Mouse (Mus musculus): ENCODE data around the gene Thpo.

- TF ChIP-seq CTCF (IDR thresholded peaks at IDR 0.05; ENCODE audit: extremely low read depth, insufficient read depth, insufficient read length, insufficient replicate concordance), result no peak
- no peak for TF ChIP-seq POLR2A (IDR thresholded peaks at IDR 0.05; ENCODE audit: low read depth, low read length)
Observed at GRCm38 (mm10) chr16:20691617-20692016, 42.7 kb downstream of the Thpo start.

All from spleen, adult 2 months (tissue).